Mouse (Mus musculus): ENCODE data around the gene Nr4a3.

Nr4a3 gene

GRCm38 (mm10) chr4:48050020-48050419 is 5.1 kb downstream of the Nr4a3 start:
- no peak for DNase-seq (ENCODE audit: extremely low spot score, low spot score)

- no peak for DNase-seq (ENCODE audit: extremely low spot score, low spot score)
These were observed 5.5 kb downstream of the Nr4a3 start for GRCm38 (mm10) chr4:48050442-48050841.

DNA sequence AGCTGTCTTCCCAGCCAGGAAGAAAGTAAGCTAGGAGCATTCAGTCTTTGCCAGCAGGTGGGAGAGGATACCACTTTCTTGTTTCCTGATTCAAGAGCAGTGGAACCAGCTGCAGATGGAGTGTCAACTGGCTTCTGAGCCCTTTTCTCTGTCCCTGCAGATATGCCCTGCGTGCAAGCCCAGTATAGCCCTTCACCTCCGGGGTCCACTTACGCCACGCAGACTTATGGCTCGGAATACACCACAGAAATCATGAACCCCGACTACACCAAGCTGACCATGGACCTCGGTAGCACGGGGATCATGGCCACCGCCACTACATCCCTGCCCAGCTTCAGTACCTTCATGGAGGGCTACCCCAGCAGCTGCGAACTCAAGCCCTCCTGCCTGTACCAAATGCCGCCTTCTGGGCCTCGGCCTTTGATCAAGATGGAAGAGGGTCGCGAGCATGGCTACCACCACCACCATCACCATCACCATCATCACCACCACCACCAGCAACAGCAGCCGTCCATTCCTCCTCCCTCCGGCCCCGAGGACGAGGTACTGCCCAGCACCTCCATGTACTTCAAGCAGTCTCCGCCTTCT is 6.2 kb downstream of the Nr4a3 start:
- DNase-seq (ENCODE audit: extremely low spot score, low spot score): no peak

DNA sequence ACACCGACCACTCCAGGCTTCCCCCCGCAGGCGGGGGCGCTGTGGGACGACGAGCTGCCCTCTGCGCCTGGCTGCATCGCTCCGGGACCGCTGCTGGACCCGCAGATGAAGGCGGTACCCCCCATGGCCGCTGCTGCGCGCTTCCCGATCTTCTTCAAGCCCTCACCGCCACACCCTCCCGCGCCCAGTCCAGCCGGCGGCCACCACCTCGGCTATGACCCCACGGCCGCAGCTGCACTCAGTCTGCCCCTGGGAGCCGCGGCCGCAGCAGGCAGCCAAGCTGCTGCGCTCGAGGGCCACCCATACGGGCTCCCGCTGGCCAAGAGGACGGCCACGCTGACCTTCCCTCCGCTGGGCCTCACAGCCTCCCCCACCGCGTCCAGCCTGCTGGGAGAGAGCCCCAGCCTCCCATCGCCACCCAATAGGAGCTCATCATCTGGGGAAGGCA is 6.7 kb downstream of the Nr4a3 start:
- peak; percentile 60 for DNase-seq (ENCODE audit: extremely low spot score, low spot score)

GRCm38 (mm10) chr4:48061716-48062115 is 16.8 kb downstream of the Nr4a3 start:
- DNase-seq (ENCODE audit: extremely low spot score, low spot score): no peak

GRCm38 (mm10) chr4:48064311-48064710 is 19.4 kb downstream of the Nr4a3 start:
- DNase-seq (ENCODE audit: extremely low spot score, low spot score): no peak

DNA sequence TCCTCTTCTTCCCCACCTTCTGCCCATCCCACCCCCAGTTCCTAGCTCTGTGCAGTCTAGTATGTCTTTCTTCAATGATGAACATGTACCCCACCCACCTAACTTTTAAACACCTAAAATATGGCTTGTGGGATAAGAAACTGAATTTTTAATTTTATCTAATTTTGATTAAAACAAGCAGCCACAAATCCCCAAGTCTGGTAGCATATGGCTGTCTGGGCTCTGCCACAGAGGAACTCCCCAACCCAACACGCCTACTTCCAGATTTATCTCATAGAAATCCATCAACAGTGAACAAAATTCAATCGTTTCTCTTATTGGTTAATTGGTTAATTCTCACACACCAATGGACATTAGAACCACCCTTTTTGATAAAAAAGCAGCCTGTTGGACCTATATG is 21.7 kb downstream of the Nr4a3 start:
- no peak for DNase-seq (ENCODE audit: extremely low spot score, low spot score)

GRCm38 (mm10) chr4:48069111-48069510 is 24.2 kb downstream of the Nr4a3 start:
- no peak for DNase-seq (ENCODE audit: extremely low spot score, low spot score)

DNA sequence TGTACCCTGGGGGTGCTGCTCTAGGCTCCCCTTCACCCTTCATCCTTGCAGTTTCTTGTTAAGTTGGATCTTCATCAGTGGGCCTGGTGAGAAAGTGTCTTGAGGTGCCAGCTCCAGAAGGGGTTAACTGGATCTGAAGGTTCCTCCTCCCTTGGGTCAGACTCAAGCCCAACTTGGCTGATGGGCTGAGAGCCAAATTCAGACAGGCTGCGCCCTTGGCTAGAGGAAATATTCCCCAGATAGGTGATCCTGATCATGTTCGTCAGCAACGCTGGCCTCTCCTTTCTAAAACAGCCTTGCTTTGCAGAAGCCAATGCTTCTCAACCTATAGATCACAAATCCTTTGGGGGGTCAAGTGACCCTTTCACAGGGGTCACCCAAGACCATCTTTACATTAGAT is 27.1 kb downstream of the Nr4a3 start:
- no peak for DNase-seq (ENCODE audit: extremely low spot score, low spot score)

DNA sequence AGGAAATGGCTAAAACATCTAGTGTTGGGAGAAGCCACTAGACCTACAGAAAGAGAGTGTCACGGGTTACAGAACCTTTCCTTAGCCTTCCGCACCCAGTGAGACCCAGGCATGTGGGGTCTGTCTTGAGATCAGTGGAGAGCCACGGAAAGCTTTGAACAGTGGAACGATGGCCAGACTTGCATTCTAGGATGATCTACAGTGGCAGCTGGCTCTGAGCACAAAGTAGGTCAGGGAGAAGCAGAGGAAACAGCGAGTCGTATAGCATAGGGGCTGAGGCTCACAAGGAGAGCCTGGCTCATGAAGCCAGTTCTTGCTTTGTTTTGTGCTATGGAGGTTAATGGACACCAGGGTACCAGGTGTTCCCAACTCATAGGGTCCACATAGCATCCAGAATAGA is 28.4 kb downstream of the Nr4a3 start:
- DNase-seq (ENCODE audit: extremely low spot score, low spot score): no peak

DNA sequence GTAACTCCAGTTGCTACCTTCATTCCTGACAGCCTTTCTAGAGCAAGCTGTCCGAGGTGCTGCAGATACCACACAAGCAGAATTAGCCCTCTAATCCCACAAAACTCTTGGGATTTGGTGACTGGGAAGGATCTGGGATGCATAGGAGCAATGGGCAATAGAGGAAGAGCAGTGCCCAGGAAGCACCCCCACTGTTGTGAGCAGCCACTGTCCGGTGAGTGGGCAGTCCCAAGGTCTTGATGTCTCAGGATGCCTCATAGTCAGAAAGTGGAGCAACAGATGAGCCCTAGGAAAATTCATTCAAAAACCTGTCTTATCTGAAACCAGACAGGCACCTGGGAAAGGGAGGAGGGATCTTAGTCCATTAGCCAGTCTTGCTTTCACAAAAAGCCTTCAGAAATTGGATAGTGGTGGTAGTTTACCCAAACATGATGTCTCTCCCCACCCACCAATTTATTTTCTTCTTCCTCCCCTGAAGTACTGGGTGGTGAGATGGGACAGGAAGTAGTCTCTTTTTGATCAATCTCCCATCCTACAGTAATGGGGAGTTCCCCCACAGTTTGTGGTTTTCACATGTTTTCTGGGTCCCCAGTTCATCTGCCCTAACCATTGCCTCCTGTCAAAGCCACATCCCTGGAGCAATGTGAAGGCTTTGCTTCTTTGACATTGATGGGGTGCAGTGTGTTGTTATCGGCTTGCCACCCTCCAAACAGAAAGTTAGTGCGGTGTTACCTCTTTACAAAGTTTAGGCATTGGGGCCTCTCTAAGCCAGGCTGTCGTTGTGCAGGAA is 29.7 kb downstream of the Nr4a3 start:
- DNase-seq (ENCODE audit: extremely low spot score, low spot score): no peak

DNA sequence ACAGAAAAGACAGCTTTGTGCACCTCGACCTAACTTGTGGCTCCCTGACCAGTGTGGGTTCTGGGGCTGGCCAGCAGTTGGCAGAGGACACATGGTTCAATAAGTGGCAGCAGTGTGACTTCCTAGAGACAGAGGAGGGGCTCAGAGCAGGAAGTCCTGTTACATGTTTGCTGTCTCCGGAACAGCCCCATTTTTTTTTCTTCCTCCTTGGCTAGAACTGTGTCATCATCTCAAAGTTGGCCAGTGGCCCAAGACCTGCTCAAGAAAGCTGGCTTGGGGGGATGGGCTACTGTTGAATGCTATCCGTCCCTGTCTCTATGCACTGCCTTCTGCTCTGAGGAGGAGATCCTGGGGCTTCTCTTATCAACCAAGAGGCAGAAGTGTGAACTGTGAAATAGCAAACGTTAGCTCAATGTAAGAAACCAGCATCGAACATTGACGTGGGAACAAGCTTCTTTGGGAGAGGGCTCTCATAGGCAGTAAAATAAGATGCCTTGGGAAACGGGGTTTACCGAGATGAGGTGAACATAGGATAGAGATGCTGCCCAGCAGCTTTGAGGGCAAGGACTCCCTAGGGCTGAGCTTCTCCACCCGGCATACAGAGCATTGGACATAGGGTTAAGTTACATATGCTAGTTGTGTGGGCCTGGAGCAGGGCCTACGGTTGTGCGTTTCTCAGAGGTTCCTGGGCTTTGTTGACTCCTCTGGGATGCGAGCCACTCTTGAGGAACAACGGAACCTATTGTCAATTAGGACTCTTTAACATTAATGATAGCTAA is 31.9 kb downstream of the Nr4a3 start:
- no peak for DNase-seq (ENCODE audit: extremely low spot score, low spot score)

- DNase-seq (ENCODE audit: extremely low spot score, low spot score): peak; percentile 13
These were observed 33.3 kb downstream of the Nr4a3 start for GRCm38 (mm10) chr4:48078213-48078612.

GRCm38 (mm10) chr4:48079285-48080039 is 34.5 kb downstream of the Nr4a3 start:
- no peak for DNase-seq (ENCODE audit: extremely low spot score, low spot score)

DNA sequence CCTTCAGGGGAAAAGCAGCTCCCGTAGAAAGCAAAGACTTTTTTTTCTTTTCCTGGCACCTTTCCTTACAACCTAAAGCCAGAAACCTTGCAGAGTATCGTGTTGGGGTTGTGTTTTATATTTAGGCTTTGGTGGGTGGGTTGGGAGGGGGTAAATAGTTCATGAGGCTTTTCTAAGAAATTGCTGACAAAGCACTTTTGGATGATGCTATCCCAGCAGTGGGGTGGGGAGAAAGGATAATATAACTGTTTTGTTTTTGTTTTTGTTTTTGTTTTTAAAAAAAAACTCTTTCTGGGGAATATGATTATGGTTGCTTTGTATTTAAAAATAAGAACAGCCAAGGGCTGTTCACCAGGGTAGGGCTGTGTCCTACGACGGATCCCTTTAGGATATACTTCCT is 38.5 kb downstream of the Nr4a3 start:
- DNase-seq (ENCODE audit: extremely low spot score, low spot score): no peak

GRCm38 (mm10) chr4:48086609-48087008 is 41.7 kb downstream of the Nr4a3 start:
- DNase-seq (ENCODE audit: extremely low spot score, low spot score): no peak

DNA sequence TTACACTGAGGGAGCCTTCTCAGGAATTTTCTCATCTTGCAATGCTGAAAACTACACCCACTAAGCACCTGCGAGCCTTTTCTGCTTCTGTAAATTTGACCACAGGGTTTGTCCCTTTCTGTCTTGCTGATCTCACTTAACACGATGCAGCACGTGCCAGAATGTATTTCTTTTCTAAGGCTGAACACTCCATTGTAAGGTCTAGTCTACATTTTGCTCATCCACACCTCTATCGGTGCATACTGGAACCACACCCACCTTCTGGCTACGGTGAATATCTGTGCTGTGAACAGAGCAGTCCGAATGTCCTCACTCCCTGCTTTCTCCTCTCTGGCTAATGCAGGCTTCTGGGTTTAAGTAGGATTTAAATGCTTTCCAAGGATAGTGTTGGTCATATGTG is 42.5 kb downstream of the Nr4a3 start:
- DNase-seq (ENCODE audit: extremely low spot score, low spot score): no peak

GRCm38 (mm10) chr4:48093221-48093620 is 48.3 kb downstream of the Nr4a3 start:
- DNase-seq (ENCODE audit: extremely low spot score, low spot score): no peak

DNA sequence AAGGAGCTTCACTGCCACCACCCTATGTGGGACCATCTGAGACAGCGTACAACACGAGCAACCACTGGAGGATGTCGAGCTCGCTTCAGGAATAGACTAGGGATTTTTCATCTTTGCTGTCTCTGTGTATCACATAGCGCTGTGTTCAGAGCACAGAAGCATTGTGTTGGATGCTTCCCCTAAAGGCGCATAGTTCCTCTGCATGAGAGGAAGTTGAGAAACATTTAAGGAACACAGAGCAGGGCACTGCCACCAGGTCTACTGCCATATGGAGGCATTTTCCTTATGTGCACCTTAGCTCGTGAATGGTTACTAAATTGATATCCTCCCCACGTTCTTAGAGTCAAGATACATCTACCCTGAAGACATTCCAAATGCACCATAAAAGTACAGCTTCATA is 55.3 kb downstream of the Nr4a3 start:
- no peak for DNase-seq (ENCODE audit: extremely low spot score, low spot score)

DNA sequence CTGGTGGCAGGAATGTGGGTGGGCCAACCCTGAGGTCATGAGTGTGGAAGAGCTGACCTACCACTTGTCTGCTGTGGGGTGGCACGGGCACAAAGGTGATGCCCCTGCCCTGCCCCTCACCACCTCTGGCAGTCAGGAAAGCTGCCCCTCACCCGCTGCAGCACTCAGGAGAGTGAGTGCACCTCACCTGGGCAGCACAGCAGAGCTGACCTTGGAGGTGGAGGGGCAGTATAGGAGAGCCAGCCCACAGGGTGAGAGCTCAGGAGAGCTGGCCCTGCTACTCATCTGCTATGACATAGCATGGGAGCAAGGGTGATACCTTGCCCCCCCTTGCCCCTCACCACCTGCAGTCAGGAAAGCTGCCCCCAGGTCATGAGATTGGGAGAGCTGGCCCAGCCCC is 57.0 kb downstream of the Nr4a3 start:
- no peak for DNase-seq (ENCODE audit: extremely low spot score, low spot score)

DNA sequence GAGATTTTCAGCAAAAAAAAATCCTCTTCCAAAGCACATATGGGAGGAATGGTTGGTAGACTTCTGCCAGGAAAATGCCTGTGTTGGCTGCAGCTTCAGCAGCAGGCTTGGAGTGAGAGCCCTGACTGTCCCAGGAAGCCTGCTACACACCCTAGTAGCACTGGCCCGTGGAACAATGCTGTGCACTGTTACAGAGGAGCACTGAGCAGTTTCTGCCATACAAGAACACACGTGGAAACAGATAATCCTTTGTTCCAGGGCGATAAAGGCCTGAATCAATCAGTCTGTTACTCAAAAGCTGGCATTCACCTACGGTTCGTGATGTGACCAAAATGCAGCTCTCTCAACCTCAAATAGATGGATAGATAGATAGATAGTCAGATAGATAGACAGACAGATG is 60.4 kb downstream of the Nr4a3 start:
- no peak for DNase-seq (ENCODE audit: extremely low spot score, low spot score)

DNA sequence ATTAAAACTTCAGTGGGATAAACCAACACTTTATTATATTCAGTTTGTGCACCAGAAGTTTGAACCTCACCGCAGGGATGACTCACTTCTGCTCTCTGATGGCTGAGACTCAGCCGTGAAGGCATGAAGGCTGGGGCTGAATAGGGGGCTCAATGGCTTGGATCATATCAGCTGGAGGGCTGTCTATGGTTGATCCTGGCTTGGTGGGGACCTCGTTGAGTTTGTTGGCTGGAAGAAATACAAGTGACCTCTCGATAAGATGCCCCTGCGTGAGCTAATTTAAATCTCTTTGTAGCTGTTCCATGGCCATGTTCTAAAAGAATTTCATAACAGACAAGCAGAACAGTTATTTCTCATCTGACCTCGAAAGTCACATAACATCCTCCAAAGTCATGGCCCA is 62.1 kb downstream of the Nr4a3 start:
- no peak for DNase-seq (ENCODE audit: extremely low spot score, low spot score)
